Mouse (Mus musculus): ENCODE measurements around the gene Cryba4. TPM values are rescaled to one million over a fixed set of nuclear protein-coding genes. Genes with fewer than 3 reads are reported as not detected.

Cryba4 gene
- total and polyA plus RNA-seq, 3 experiments: 5.3 to 14.4 (median 7.1) TPM

DNA sequence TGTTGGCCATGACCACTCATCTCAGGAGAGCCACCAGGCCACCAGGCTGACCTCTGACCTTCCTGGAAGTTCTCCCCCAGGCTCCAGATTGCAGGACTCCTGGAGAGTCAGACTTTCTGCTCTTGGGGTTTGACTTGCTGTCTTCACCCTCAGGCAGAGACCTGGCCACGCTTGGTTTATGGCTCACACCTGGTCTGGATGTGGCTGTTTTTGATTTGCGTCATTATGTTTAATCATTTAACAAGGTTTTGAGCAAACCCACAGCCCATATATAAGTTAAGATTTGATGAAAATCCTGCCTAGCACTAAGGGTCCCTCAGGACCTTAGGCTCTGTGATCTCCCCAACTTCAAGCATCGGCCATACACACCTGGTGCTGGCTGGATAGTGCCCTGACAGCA is 5.6 kb upstream of the Cryba4 start:
- H3K4me3 ChIP-seq: no peak overlapping the region
- H3K27me3 ChIP-seq (ENCODE audit: control insufficient read depth, insufficient read depth, low read length): no peaks in the 10 kb centered on the region
- no peaks in the 10 kb centered on the region for H3K79me2 ChIP-seq (replicated peaks; ENCODE audit: control insufficient read depth, insufficient read depth, low read length)
- no peak for DNase-seq
- no peak overlapping the region for H3K9ac ChIP-seq (ENCODE audit: low read depth, low read length)
- no peak for TF ChIP-seq POLR2A (IDR thresholded peaks at IDR 0.05; ENCODE audit: insufficient read depth, low read depth, low read length)
- no peak for TF ChIP-seq EP300 (IDR thresholded peaks at IDR 0.05; ENCODE audit: insufficient read depth, low read depth, low read length)
- no peak for TF ChIP-seq CTCF (IDR thresholded peaks at IDR 0.05)
- WGBS: 91% methylated on average over 3 of the region's 3 CpGs
- H3K27ac ChIP-seq: no peak overlapping the region
- intact Hi-C loops (cut with DNase I): no loop called here
- no peaks in the 10 kb centered on the region for H3K36me3 ChIP-seq (ENCODE audit: control insufficient read depth, insufficient read depth, low read length)
- H3K4me1 ChIP-seq (ENCODE audit: control insufficient read depth, insufficient read depth, low read length): peaks cover 18% of the 10 kb centered on the region

- Histone ChIP-seq H3K4me1 (ENCODE audit: control insufficient read depth, insufficient read depth, low read length) (peaks cover 30% of the 10 kb centered on the region), H3K27me3 (ENCODE audit: control insufficient read depth, insufficient read depth, low read length) (no peaks in the 10 kb centered on the region), H3K27ac (no peak overlapping the region), H3K9ac (ENCODE audit: low read depth, low read length) (no peak overlapping the region), H3K79me2 (replicated peaks; ENCODE audit: control insufficient read depth, insufficient read depth, low read length) (no peaks in the 10 kb centered on the region), H3K4me3 (no peak overlapping the region), H3K36me3 (ENCODE audit: control insufficient read depth, insufficient read depth, low read length) (no peaks in the 10 kb centered on the region)
- DNase-seq: no peak
- TF ChIP-seq EP300 (IDR thresholded peaks at IDR 0.05; ENCODE audit: insufficient read depth, low read depth, low read length) (no peak), CTCF (IDR thresholded peaks at IDR 0.05) (no peak), POLR2A (IDR thresholded peaks at IDR 0.05; ENCODE audit: insufficient read depth, low read depth, low read length) (no peak)
- WGBS: 71% methylated on average over 9 of the region's 9 CpGs
- intact Hi-C loops (cut with DNase I): no loop called here
These were observed 4.1 kb upstream of the Cryba4 start for GRCm38 (mm10) chr5:112256457-112256856.

GRCm38 (mm10) chr5:112255426-112255825 is 3.1 kb upstream of the Cryba4 start, which contains the start of gene Crybb1:
TSS of gene Crybb1 (plus strand) at chr5:112255815.
- H3K27ac ChIP-seq: peak within 1 kb of the TSS; percentile 65
- WGBS: 10% methylated on average over 3 of the region's 3 CpGs
- no peaks in the 10 kb centered on the region for H3K27me3 ChIP-seq (ENCODE audit: control insufficient read depth, insufficient read depth, low read length)
- H3K4me1 ChIP-seq (ENCODE audit: control insufficient read depth, insufficient read depth, low read length): peaks cover 32% of the 10 kb centered on the region
- no peak within 1 kb of the TSS for H3K9ac ChIP-seq (ENCODE audit: low read depth, low read length)
- peak; percentile 48; the same call in 1 of the 2 replicates for TF ChIP-seq EP300 (IDR thresholded peaks at IDR 0.05; ENCODE audit: insufficient read depth, low read depth, low read length)
- no peak for TF ChIP-seq POLR2A (IDR thresholded peaks at IDR 0.05; ENCODE audit: insufficient read depth, low read depth, low read length)
- intact Hi-C loops (cut with DNase I): loop anchor here (2.0 kb wide), 1 partner anchor 19 kb away; no protein-coding TSS in a partner anchor
- no peaks in the 10 kb centered on the region for H3K36me3 ChIP-seq (ENCODE audit: control insufficient read depth, insufficient read depth, low read length)
- H3K4me3 ChIP-seq: no peak within 1 kb of the TSS
- peak; percentile 77 to 82 for DNase-seq
- H3K79me2 ChIP-seq (replicated peaks; ENCODE audit: control insufficient read depth, insufficient read depth, low read length): no peaks in the 10 kb centered on the region

DNA sequence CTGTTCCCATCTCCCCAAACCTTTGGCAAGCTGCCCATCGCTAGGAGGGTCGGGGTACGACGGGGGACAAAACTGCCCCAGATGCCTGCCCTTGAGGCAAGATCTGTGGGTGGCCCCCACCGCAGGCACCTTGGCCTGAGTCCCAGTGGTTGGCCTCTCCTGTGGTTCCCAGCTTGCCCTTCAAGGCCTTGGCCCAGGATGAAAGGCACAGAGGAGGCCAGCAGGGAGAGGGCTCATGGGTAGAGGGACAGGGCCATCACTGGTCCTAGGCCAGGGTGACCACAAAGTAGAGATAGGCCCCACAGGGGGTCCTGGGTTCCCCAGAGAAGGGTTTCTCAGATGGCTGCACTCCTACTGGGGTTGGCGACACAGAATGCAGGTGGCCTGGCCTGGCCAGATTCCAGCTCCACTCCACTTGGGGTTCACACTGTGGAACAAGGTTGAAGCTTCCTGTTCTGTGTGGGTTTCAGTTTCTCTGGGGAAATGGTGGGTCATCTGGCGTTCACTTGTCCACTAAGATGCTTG is 2.0 kb upstream of the Cryba4 start:
- H3K79me2 ChIP-seq (replicated peaks; ENCODE audit: control insufficient read depth, insufficient read depth, low read length): no peaks in the 10 kb centered on the region
- 43% methylated on average over 7 of the region's 7 CpGs for WGBS

GRCm38 (mm10) chr5:112253169-112253568 is 851 bp upstream of the Cryba4 start:
- peak in 1 of 2 experiments; percentile 60 for DNase-seq
- no peaks in the 10 kb centered on the region for H3K36me3 ChIP-seq (ENCODE audit: control insufficient read depth, insufficient read depth, low read length)
- no peak overlapping the region for H3K4me3 ChIP-seq
- peak overlapping the region; percentile 7; the same call in 1 of the 2 replicates for H3K27ac ChIP-seq
- no peaks in the 10 kb centered on the region for H3K27me3 ChIP-seq (ENCODE audit: control insufficient read depth, insufficient read depth, low read length)
- no peak overlapping the region for H3K9ac ChIP-seq (ENCODE audit: low read depth, low read length)
- TF ChIP-seq EP300 (IDR thresholded peaks at IDR 0.05; ENCODE audit: insufficient read depth, low read depth, low read length) (no peak), CTCF (IDR thresholded peaks at IDR 0.05) (no peak), POLR2A (IDR thresholded peaks at IDR 0.05; ENCODE audit: insufficient read depth, low read depth, low read length) (no peak)
- peaks cover 38% of the 10 kb centered on the region for H3K4me1 ChIP-seq (ENCODE audit: control insufficient read depth, insufficient read depth, low read length)
- H3K79me2 ChIP-seq (replicated peaks; ENCODE audit: control insufficient read depth, insufficient read depth, low read length): no peaks in the 10 kb centered on the region
- intact Hi-C loops (cut with DNase I): no loop called here
- WGBS: 26% methylated on average over 8 of the region's 8 CpGs

More for the DNA sequence above, 2.0 kb upstream of the Cryba4 start:
- Histone ChIP-seq H3K27me3 (ENCODE audit: control insufficient read depth, insufficient read depth, low read length) (no peaks in the 10 kb centered on the region), H3K36me3 (ENCODE audit: control insufficient read depth, insufficient read depth, low read length) (no peaks in the 10 kb centered on the region), H3K27ac (peak overlapping the region; percentile 65), H3K9ac (ENCODE audit: low read depth, low read length) (no peak overlapping the region), H3K4me3 (no peak overlapping the region), H3K4me1 (ENCODE audit: control insufficient read depth, insufficient read depth, low read length) (peaks cover 38% of the 10 kb centered on the region)
- intact Hi-C loops (cut with DNase I): loop anchor here (2.0 kb wide), 1 partner anchor 20 kb away; no protein-coding TSS in a partner anchor
- TF ChIP-seq CTCF (IDR thresholded peaks at IDR 0.05): no peak
- TF ChIP-seq EP300 (IDR thresholded peaks at IDR 0.05; ENCODE audit: insufficient read depth, low read depth, low read length): no peak
- TF ChIP-seq POLR2A (IDR thresholded peaks at IDR 0.05; ENCODE audit: insufficient read depth, low read depth, low read length): no peak
- peak; percentile 72 to 83 for DNase-seq

- WGBS: 90% methylated on average over 11 of the region's 11 CpGs
- no peak overlapping the region for H3K27ac ChIP-seq
- DNase-seq: no peak
- no peaks in the 10 kb centered on the region for H3K79me2 ChIP-seq (replicated peaks; ENCODE audit: control insufficient read depth, insufficient read depth, low read length)
- peaks cover 27% of the 10 kb centered on the region for H3K4me1 ChIP-seq (ENCODE audit: control insufficient read depth, insufficient read depth, low read length)
- H3K36me3 ChIP-seq (ENCODE audit: control insufficient read depth, insufficient read depth, low read length): no peaks in the 10 kb centered on the region
- H3K27me3 ChIP-seq (ENCODE audit: control insufficient read depth, insufficient read depth, low read length): no peaks in the 10 kb centered on the region
- no peak overlapping the region for H3K4me3 ChIP-seq
- intact Hi-C loops (cut with DNase I): no loop called here
- H3K9ac ChIP-seq (ENCODE audit: low read depth, low read length): no peak overlapping the region
- TF ChIP-seq CTCF (IDR thresholded peaks at IDR 0.05) (no peak), POLR2A (IDR thresholded peaks at IDR 0.05; ENCODE audit: insufficient read depth, low read depth, low read length) (no peak), EP300 (IDR thresholded peaks at IDR 0.05; ENCODE audit: insufficient read depth, low read depth, low read length) (no peak)
These were observed 3.2 kb downstream of the Cryba4 start for GRCm38 (mm10) chr5:112249106-112249505.

Data from heart, adult 2 months (tissue).